Mouse (Mus musculus) B cell, adult 67 days (primary cell): ENCODE measurements around the gene Olfr462. TPM values are rescaled to one million over a fixed set of nuclear protein-coding genes. Genes with fewer than 3 reads are reported as not detected.

Source experiments
- total RNA-seq, 2 experiments: library from RNA; stranded (reverse); gene quantifications; 4 replicates each; pipeline ENCODE4 v1.2.4; 2023

The Olfr462 gene
- not detected for total RNA-seq

GRCm38 (mm10) chr11:87892168-87892567 is at the start of gene Olfr462:
Gene Olfr462 (minus strand): TSS chr11:87892268.

GRCm38 (mm10) chr11:87920966-87921365 is 28.9 kb upstream of the Olfr462 start, which contains the start of gene Olfr464:
Gene Olfr464 (minus strand): TSS chr11:87920967.

GRCm38 (mm10) chr11:87897287-87897686 is 5.2 kb upstream of the Olfr462 start, which contains the start of gene Olfr463:
Gene Olfr463 (minus strand): TSS chr11:87897387.

GRCm38 (mm10) chr11:87875436-87875835 is 16.6 kb downstream of the Olfr462 start, which contains the start of gene Epx:
Gene Epx (minus strand): TSS chr11:87875536.

GRCm38 (mm10) chr11:87852690-87853596 is 39.1 kb downstream of the Olfr462 start, which contains the start of gene Mks1:
Gene Mks1 (plus strand): TSS chr11:87853215.

Other genes starting within 250 kb of the Olfr462 start
- 1 to 10 TPM; 5.3 to 6.3 TPM for gene Rnf43, start 229.5 kb downstream of the Olfr462 start, total RNA-seq
- gene Supt4a, start 154.7 kb downstream of the Olfr462 start, total RNA-seq: 100 to 1,000 TPM; 125 to 140 TPM
- 10 to 100 TPM in 1 of 2 experiments, 1 to 10 TPM in 1; 9.1 to 10.2 TPM for gene Tspoap1, start 131.7 kb downstream of the Olfr462 start, total RNA-seq
- gene Mpo, start 98.7 kb downstream of the Olfr462 start, total RNA-seq: not detected
- gene Lpo, start 64.0 kb downstream of the Olfr462 start, total RNA-seq: not detected
- 10 to 100 TPM; 20.0 to 22.1 TPM for gene Mks1, start 39.1 kb downstream of the Olfr462 start, total RNA-seq
- not detected for gene Epx, start 16.7 kb downstream of the Olfr462 start, total RNA-seq
- gene Olfr463, start 5.1 kb upstream of the Olfr462 start, total RNA-seq: not detected
- not detected for gene Olfr464, start 28.7 kb upstream of the Olfr462 start, total RNA-seq
- gene Dynll2, start 95.3 kb upstream of the Olfr462 start, total RNA-seq: 10 to 100 TPM; 12.1 to 13.3 TPM
- 100 to 1,000 TPM; 370 to 375 TPM for gene Srsf1, start 155.1 kb upstream of the Olfr462 start, total RNA-seq
- 10 to 100 TPM; 73.2 to 79.8 TPM for gene Vezf1, start 176.0 kb upstream of the Olfr462 start, total RNA-seq
- 1 to 10 TPM; 5.4 to 8.3 TPM for gene Cuedc1, start 205.8 kb upstream of the Olfr462 start, total RNA-seq